Mouse (Mus musculus) stomach, postnatal 0 days (tissue): ENCODE results near the gene Ptov1.
"Not testable (repeated sequence)": the region's sequence is repeated elsewhere in the genome, so short reads cannot be mapped to it uniquely, and the experiment has no call there.

ENCODE experiments used
- CTCF ChIP-seq: IDR thresholded peaks from 2 replicates; pipeline ENCODE4 v1.5.1; 2016; ENCODE audit warnings: antibody characterized with exemption, low read depth, mild to moderate bottlenecking, moderate library complexity
- EP300 ChIP-seq: optimal IDR thresholded peaks from 2 replicates; pipeline ENCODE3; 2016; ENCODE audit warnings: antibody characterized with exemption

- TF ChIP-seq CTCF: peak; percentile 45
- not testable (repeated sequence) for TF ChIP-seq EP300
Measured at GRCm38 (mm10) chr7:44871774-44872173, 2.2 kb upstream of the Ptov1 start.
